Mouse (Mus musculus): ENCODE measurements around the gene S1pr1. TPM values are rescaled to one million over a fixed set of nuclear protein-coding genes. Genes with fewer than 3 reads are reported as not detected.

The S1pr1 gene
- polyA plus RNA-seq, 1 experiment from 2014 or later: 18.8 TPM

DNA sequence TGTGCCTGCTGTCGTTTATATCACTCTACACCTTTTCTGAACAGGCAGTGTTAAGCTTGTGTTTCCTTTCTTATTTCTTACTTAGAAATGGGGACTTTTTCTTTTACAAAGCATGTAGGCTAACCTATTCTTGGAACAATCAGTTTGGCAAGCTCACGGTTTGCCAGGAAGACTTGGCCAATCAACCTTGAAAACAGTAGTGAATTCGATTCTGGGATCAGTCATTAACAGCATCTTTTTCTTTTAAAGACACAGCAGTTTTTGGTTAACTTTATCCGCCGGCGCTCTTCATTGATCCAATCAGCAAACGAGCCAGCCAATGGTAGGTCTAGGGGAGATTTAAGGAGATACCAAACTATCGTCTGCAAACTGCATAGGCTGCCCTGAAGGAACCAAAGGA, 31.6 kb upstream of the S1pr1 start:
- H3K27me3 ChIP-seq (ENCODE audit: control insufficient read depth, insufficient read depth, low read length): no peaks in the 10 kb centered on the region
- no peaks in the 10 kb centered on the region for H3K9me3 ChIP-seq (replicated peaks; ENCODE audit: control insufficient read depth, low read length)
- no peak overlapping the region for H3K4me2 ChIP-seq (ENCODE audit: low read depth, low read length)
- H3K36me3 ChIP-seq (ENCODE audit: control insufficient read depth, insufficient read depth, low read length): no peaks in the 10 kb centered on the region
- WGBS: 82% methylated on average over 8 of the region's 8 CpGs
- H3K27ac ChIP-seq (ENCODE audit: low read length): no peak overlapping the region
- no peaks in the 10 kb centered on the region for H3K4me1 ChIP-seq (ENCODE audit: control insufficient read depth, insufficient read depth, low read length)
- no peak for ATAC-seq (ENCODE audit: insufficient read depth, low FRiP score)
- no peak overlapping the region for H3K4me3 ChIP-seq (replicated peaks; ENCODE audit: low read length)
- no peak overlapping the region for H3K9ac ChIP-seq (ENCODE audit: low read length)

GRCm38 (mm10) chr3:115745088-115745487, 30.2 kb upstream of the S1pr1 start:
- no peaks in the 10 kb centered on the region for H3K36me3 ChIP-seq (ENCODE audit: control insufficient read depth, insufficient read depth, low read length)
- no peaks in the 10 kb centered on the region for H3K27me3 ChIP-seq (ENCODE audit: control insufficient read depth, insufficient read depth, low read length)
- no peak for ATAC-seq (ENCODE audit: insufficient read depth, low FRiP score)
- H3K4me1 ChIP-seq (ENCODE audit: control insufficient read depth, insufficient read depth, low read length): no peaks in the 10 kb centered on the region
- H3K4me2 ChIP-seq (ENCODE audit: low read depth, low read length): no peak overlapping the region
- 86% methylated on average over 11 of the region's 11 CpGs for WGBS
- no peak overlapping the region for H3K9ac ChIP-seq (ENCODE audit: low read length)
- H3K9me3 ChIP-seq (replicated peaks; ENCODE audit: control insufficient read depth, low read length): no peaks in the 10 kb centered on the region
- no peak overlapping the region for H3K4me3 ChIP-seq (replicated peaks; ENCODE audit: low read length)
- H3K27ac ChIP-seq (ENCODE audit: low read length): no peak overlapping the region

GRCm38 (mm10) chr3:115738524-115738923, 23.7 kb upstream of the S1pr1 start:
- 39% methylated on average over 2 of the region's 2 CpGs for WGBS
- Histone ChIP-seq H3K9me3 (replicated peaks; ENCODE audit: control insufficient read depth, low read length) (no peaks in the 10 kb centered on the region), H3K27ac (ENCODE audit: low read length) (no peak overlapping the region), H3K36me3 (ENCODE audit: control insufficient read depth, insufficient read depth, low read length) (no peaks in the 10 kb centered on the region), H3K9ac (ENCODE audit: low read length) (no peak overlapping the region), H3K4me2 (ENCODE audit: low read depth, low read length) (no peak overlapping the region), H3K4me3 (replicated peaks; ENCODE audit: low read length) (no peak overlapping the region), H3K27me3 (ENCODE audit: control insufficient read depth, insufficient read depth, low read length) (no peaks in the 10 kb centered on the region), H3K4me1 (ENCODE audit: control insufficient read depth, insufficient read depth, low read length) (no peaks in the 10 kb centered on the region)
- ATAC-seq (ENCODE audit: insufficient read depth, low FRiP score): no peak

DNA sequence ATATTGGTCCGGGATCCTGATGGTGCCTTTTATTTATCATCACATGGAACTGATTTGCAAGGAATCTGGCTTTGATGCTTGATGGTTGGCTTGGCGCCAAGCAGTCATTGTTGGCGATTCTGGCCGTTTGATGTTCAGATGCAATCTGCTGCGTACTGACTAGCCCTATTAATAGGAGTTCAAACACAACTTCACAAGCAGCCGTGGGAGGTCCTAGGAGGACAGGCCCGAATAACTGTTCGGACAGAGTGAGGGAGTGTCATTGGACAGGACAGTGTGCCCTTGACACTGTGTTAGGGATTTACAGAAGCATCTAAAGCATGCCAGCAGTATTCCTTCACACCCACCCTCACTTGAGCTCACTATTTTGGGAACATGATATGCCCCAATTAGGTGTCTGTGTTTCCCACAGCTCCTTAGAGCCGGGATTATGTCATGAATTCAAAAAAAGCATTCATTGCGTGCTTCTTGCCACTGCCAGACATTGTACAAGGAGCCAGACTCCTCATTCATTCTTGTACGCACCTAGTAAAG, 23.0 kb upstream of the S1pr1 start:
- ATAC-seq (ENCODE audit: insufficient read depth, low FRiP score): no peak
- Histone ChIP-seq H3K4me1 (ENCODE audit: control insufficient read depth, insufficient read depth, low read length) (no peaks in the 10 kb centered on the region), H3K4me3 (replicated peaks; ENCODE audit: low read length) (no peak overlapping the region), H3K36me3 (ENCODE audit: control insufficient read depth, insufficient read depth, low read length) (no peaks in the 10 kb centered on the region), H3K27ac (ENCODE audit: low read length) (no peak overlapping the region), H3K4me2 (ENCODE audit: low read depth, low read length) (no peak overlapping the region), H3K27me3 (ENCODE audit: control insufficient read depth, insufficient read depth, low read length) (no peaks in the 10 kb centered on the region), H3K9ac (ENCODE audit: low read length) (no peak overlapping the region), H3K9me3 (replicated peaks; ENCODE audit: control insufficient read depth, low read length) (no peaks in the 10 kb centered on the region)
- 59% methylated on average over 11 of the region's 11 CpGs for WGBS

- no peaks in the 10 kb centered on the region for H3K36me3 ChIP-seq (ENCODE audit: control insufficient read depth, insufficient read depth, low read length)
- H3K4me2 ChIP-seq (ENCODE audit: low read depth, low read length): no peak overlapping the region
- H3K4me1 ChIP-seq (ENCODE audit: control insufficient read depth, insufficient read depth, low read length): no peaks in the 10 kb centered on the region
- no peaks in the 10 kb centered on the region for H3K27me3 ChIP-seq (ENCODE audit: control insufficient read depth, insufficient read depth, low read length)
- H3K4me3 ChIP-seq (replicated peaks; ENCODE audit: low read length): no peak overlapping the region
- 85% methylated on average over 3 of the region's 3 CpGs for WGBS
- no peak overlapping the region for H3K9ac ChIP-seq (ENCODE audit: low read length)
- ATAC-seq (ENCODE audit: insufficient read depth, low FRiP score): no peak
- H3K27ac ChIP-seq (ENCODE audit: low read length): no peak overlapping the region
- H3K9me3 ChIP-seq (replicated peaks; ENCODE audit: control insufficient read depth, low read length): no peaks in the 10 kb centered on the region
These were observed 20.7 kb upstream of the S1pr1 start for GRCm38 (mm10) chr3:115735540-115735939.

GRCm38 (mm10) chr3:115734841-115735240, 20.0 kb upstream of the S1pr1 start:
- 67% methylated on average over 3 of the region's 3 CpGs for WGBS
- Histone ChIP-seq H3K27ac (ENCODE audit: low read length) (no peak overlapping the region), H3K4me3 (replicated peaks; ENCODE audit: low read length) (no peak overlapping the region), H3K9me3 (replicated peaks; ENCODE audit: control insufficient read depth, low read length) (no peaks in the 10 kb centered on the region), H3K36me3 (ENCODE audit: control insufficient read depth, insufficient read depth, low read length) (no peaks in the 10 kb centered on the region), H3K9ac (ENCODE audit: low read length) (no peak overlapping the region), H3K4me2 (ENCODE audit: low read depth, low read length) (no peak overlapping the region), H3K27me3 (ENCODE audit: control insufficient read depth, insufficient read depth, low read length) (no peaks in the 10 kb centered on the region), H3K4me1 (ENCODE audit: control insufficient read depth, insufficient read depth, low read length) (no peaks in the 10 kb centered on the region)
- ATAC-seq (ENCODE audit: insufficient read depth, low FRiP score): no peak

DNA sequence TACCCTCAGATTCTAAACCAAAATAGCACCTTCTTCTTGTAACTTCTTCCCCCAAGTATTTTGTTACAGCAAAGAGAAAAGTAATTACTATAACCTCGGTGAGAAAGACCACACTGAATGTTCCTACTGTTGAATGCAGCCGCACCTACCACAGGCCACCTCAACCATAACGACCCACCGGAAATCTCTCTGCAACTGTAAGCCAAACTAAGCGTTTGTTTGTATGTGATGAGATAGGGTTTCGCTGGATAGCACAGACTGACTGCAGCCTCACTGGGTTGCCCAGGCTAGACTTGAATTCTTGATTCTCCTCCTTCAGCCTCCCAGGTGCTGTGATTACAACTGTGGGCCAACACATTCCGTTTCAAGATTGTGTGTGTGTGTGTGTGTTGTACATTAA, 15.5 kb upstream of the S1pr1 start:
- H3K27ac ChIP-seq (ENCODE audit: low read length): no peak overlapping the region
- H3K4me2 ChIP-seq (ENCODE audit: low read depth, low read length): no peak overlapping the region
- ATAC-seq (ENCODE audit: insufficient read depth, low FRiP score): no peak
- no peaks in the 10 kb centered on the region for H3K4me1 ChIP-seq (ENCODE audit: control insufficient read depth, insufficient read depth, low read length)
- no peaks in the 10 kb centered on the region for H3K9me3 ChIP-seq (replicated peaks; ENCODE audit: control insufficient read depth, low read length)
- H3K27me3 ChIP-seq (ENCODE audit: control insufficient read depth, insufficient read depth, low read length): no peaks in the 10 kb centered on the region
- no peak overlapping the region for H3K9ac ChIP-seq (ENCODE audit: low read length)
- WGBS: 88% methylated on average over 7 of the region's 7 CpGs
- no peak overlapping the region for H3K4me3 ChIP-seq (replicated peaks; ENCODE audit: low read length)
- no peaks in the 10 kb centered on the region for H3K36me3 ChIP-seq (ENCODE audit: control insufficient read depth, insufficient read depth, low read length)

GRCm38 (mm10) chr3:115729187-115729586, 14.3 kb upstream of the S1pr1 start:
- H3K27me3 ChIP-seq (ENCODE audit: control insufficient read depth, insufficient read depth, low read length): no peaks in the 10 kb centered on the region
- H3K9ac ChIP-seq (ENCODE audit: low read length): no peak overlapping the region
- H3K4me1 ChIP-seq (ENCODE audit: control insufficient read depth, insufficient read depth, low read length): no peaks in the 10 kb centered on the region
- H3K4me3 ChIP-seq (replicated peaks; ENCODE audit: low read length): no peak overlapping the region
- H3K9me3 ChIP-seq (replicated peaks; ENCODE audit: control insufficient read depth, low read length): no peaks in the 10 kb centered on the region
- H3K4me2 ChIP-seq (ENCODE audit: low read depth, low read length): no peak overlapping the region
- ATAC-seq (ENCODE audit: insufficient read depth, low FRiP score): no peak
- no peaks in the 10 kb centered on the region for H3K36me3 ChIP-seq (ENCODE audit: control insufficient read depth, insufficient read depth, low read length)
- H3K27ac ChIP-seq (ENCODE audit: low read length): no peak overlapping the region
- WGBS: 49% methylated on average over 7 of the region's 7 CpGs

GRCm38 (mm10) chr3:115728211-115728610, 13.3 kb upstream of the S1pr1 start:
- no peaks in the 10 kb centered on the region for H3K36me3 ChIP-seq (ENCODE audit: control insufficient read depth, insufficient read depth, low read length)
- no peaks in the 10 kb centered on the region for H3K9me3 ChIP-seq (replicated peaks; ENCODE audit: control insufficient read depth, low read length)
- H3K4me2 ChIP-seq (ENCODE audit: low read depth, low read length): no peak overlapping the region
- H3K4me1 ChIP-seq (ENCODE audit: control insufficient read depth, insufficient read depth, low read length): no peaks in the 10 kb centered on the region
- no peak overlapping the region for H3K4me3 ChIP-seq (replicated peaks; ENCODE audit: low read length)
- no peaks in the 10 kb centered on the region for H3K27me3 ChIP-seq (ENCODE audit: control insufficient read depth, insufficient read depth, low read length)
- H3K9ac ChIP-seq (ENCODE audit: low read length): no peak overlapping the region
- H3K27ac ChIP-seq (ENCODE audit: low read length): no peak overlapping the region
- 54% methylated on average over 3 of the region's 3 CpGs for WGBS
- ATAC-seq (ENCODE audit: insufficient read depth, low FRiP score): no peak

- no peak overlapping the region for H3K4me3 ChIP-seq (replicated peaks; ENCODE audit: low read length)
- no peak overlapping the region for H3K27ac ChIP-seq (ENCODE audit: low read length)
- H3K9me3 ChIP-seq (replicated peaks; ENCODE audit: control insufficient read depth, low read length): no peaks in the 10 kb centered on the region
- H3K4me1 ChIP-seq (ENCODE audit: control insufficient read depth, insufficient read depth, low read length): 0 out of 2 replicates have a peak, but pooled peaks cover 2% of the 10 kb centered on the region
- no peaks in the 10 kb centered on the region for H3K36me3 ChIP-seq (ENCODE audit: control insufficient read depth, insufficient read depth, low read length)
- H3K4me2 ChIP-seq (ENCODE audit: low read depth, low read length): no peak overlapping the region
- H3K9ac ChIP-seq (ENCODE audit: low read length): no peak overlapping the region
- WGBS: 69% methylated on average over 6 of the region's 6 CpGs
- no peak for ATAC-seq (ENCODE audit: insufficient read depth, low FRiP score)
- H3K27me3 ChIP-seq (ENCODE audit: control insufficient read depth, insufficient read depth, low read length): no peaks in the 10 kb centered on the region
These were observed 4.0 kb upstream of the S1pr1 start for GRCm38 (mm10) chr3:115718886-115719285.

Data from stomach, embryonic 16.5 days (tissue).